Mouse (Mus musculus) heart, adult 2 months (tissue): ENCODE data around the gene Arrb1.

Experiments
- CTCF ChIP-seq: fragments of 200-600 bp; IDR thresholded peaks from 2 replicates; pipeline ENCODE4 v1.8.1; 2022; ENCODE audit warnings: antibody characterized with exemption, mild to moderate bottlenecking, moderate library complexity
- EP300 ChIP-seq: fragments of 200-500 bp; IDR thresholded peaks from 2 replicates; pipeline ENCODE4 v1.6.1; 2011; ENCODE audit warnings: low read depth, low read length, control low read depth; ENCODE audit not compliant: insufficient read depth
- POLR2A ChIP-seq: fragments of 200-500 bp; IDR thresholded peaks from 2 replicates; pipeline ENCODE4 v1.6.1; 2011; ENCODE audit warnings: mild to moderate bottlenecking, low read depth, low read length, control low read depth; ENCODE audit not compliant: insufficient read depth

DNA sequence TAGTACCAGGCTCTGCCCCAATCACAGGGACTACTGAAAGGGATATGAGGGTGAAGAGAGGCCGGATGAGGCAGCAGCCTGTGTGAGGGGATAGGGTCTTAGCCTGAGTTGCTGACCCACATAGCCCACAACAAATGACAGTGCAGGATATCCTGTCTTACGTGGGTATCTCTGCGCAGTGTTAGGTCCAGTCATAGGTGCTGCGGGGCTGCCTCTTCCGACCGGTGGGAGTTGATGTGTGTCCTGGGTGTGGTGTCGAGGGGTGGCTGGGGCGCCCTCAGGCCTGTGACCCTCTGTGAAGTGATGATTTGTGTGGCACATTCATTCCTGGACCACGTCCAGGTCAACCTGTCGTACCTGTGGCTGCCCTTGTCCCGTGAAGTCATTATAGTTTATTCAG, 71.0 kb downstream of the Arrb1 start:
- TF ChIP-seq POLR2A: no peak
- TF ChIP-seq EP300: no peak
- TF ChIP-seq CTCF: no peak
